Mouse (Mus musculus) limb, embryonic 15.5 days (tissue): Measurements from ENCODE around the gene Tanc1. TPM values are rescaled to one million over a fixed set of nuclear protein-coding genes. Genes with fewer than 3 reads are reported as not detected.

Source experiments
- ATAC-seq: fragments of 200-750 bp; cut with Nextera tagmentation; 2 replicates; pipeline ENCODE4 v1.8.0; 2017; ENCODE audit warnings: low read depth, moderate TSS enrichment; ENCODE audit not compliant: insufficient number of reproducible peaks, low FRiP score, low TSS enrichment
- H3K27ac ChIP-seq: fragments of 300-500 bp; sonication (generic); 2 replicates; pipeline ENCODE4 v1.5.1; 2015; ENCODE audit warnings: moderate library complexity, mild to moderate bottlenecking, inconsistent platforms
- H3K27me3 ChIP-seq: fragments of 300-500 bp; sonication (generic); 2 replicates; pipeline ENCODE4 v1.6.1; 2015; ENCODE audit warnings: inconsistent platforms
- H3K36me3 ChIP-seq: fragments of 300-500 bp; sonication (generic); 2 replicates; pipeline ENCODE4 v1.6.1; 2015; ENCODE audit warnings: inconsistent platforms
- H3K4me1 ChIP-seq: fragments of 300-500 bp; sonication (generic); 2 replicates; pipeline ENCODE4 v1.6.1; 2015; ENCODE audit warnings: inconsistent platforms
- H3K4me2 ChIP-seq: fragments of 300-500 bp; sonication (generic); 2 replicates; pipeline ENCODE4 v1.6.1; 2015; ENCODE audit warnings: mild to moderate bottlenecking, inconsistent platforms
- H3K4me3 ChIP-seq: fragments of 300-500 bp; sonication (generic); 2 replicates; pipeline ENCODE4 v1.5.1; 2015; ENCODE audit warnings: mild to moderate bottlenecking, inconsistent platforms
- H3K9ac ChIP-seq: fragments of 300-500 bp; sonication (generic); 2 replicates; pipeline ENCODE4 v1.6.1; 2015; ENCODE audit warnings: inconsistent platforms
- H3K9me3 ChIP-seq: fragments of 300-500 bp; sonication (generic); 2 replicates; pipeline ENCODE4 v1.6.1; 2016; ENCODE audit warnings: inconsistent platforms
- WGBS: fragments of 180-500 bp; shearing (Covaris S2); methylation state at CpG from one replicate; pipeline ENCODE4 v1.1.7; 2015; 5-methylcytosine and 5-hydroxymethylcytosine counted together
- polyA plus RNA-seq: library from polyadenylated mRNA; unstranded; fragments of >200 nt; fragmentation: Nextera tagmentation; extraction: Ambion mirVana; gene quantifications from 2 replicates; pipeline ENCODE4 v1.2.1, GENCODE M21; 2015

The Tanc1 gene
- polyA plus RNA-seq, 1 experiment from 2014 or later = 50.6 TPM

DNA sequence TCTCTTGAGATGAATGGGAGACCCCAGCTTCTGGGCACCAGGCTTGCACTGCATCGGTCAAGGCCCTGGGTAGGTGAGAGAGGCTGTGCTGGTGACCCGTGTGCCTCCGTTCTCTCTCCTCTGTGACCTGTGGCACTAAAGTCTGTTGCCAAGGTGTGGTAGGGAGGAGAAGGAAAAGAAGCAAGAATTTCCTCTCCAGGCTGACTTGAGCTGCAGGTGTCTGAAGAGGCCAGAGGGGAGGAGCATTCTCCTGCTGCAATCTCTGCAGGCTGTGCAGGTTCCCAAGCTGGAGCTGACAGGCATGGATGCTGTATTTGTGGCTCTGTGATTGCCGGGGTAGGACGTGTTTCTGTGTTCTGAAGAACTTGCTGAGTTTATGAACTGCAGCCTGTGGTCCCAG is 163.3 kb downstream of the Tanc1 start:
- Histone ChIP-seq H3K4me1 (peaks cover 43% of the 10 kb centered on the region), H3K4me3 (no peak overlapping the region), H3K36me3 (no peaks in the 10 kb centered on the region), H3K9ac (no peak overlapping the region), H3K9me3 (no peaks in the 10 kb centered on the region), H3K27ac (no peak overlapping the region), H3K27me3 (no peaks in the 10 kb centered on the region), H3K4me2 (no peak overlapping the region)
- no peak for ATAC-seq
- WGBS = 67% methylated on average over 5 of the region's 5 CpGs

DNA sequence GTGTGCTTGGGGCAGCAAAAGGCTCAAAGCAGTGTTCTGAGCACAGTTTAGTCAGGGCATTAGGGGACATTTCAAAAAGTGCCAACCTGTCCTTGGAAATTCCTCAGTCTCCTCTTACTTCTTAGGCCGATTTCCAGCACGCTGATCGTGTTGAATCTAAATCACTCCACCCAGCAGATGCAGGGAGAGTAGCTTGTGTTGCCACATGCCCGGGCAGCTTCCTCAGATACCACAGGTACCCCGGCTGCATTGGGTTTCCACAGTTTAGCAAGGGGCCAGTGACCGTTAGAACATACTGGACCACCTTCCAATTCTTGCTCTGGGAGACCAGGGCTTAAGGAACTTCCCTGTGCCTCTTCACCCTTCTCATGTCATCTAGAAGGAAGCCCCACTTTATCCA is 164.0 kb downstream of the Tanc1 start:
- peaks cover 37% of the 10 kb centered on the region for H3K4me1 ChIP-seq
- no peaks in the 10 kb centered on the region for H3K27me3 ChIP-seq
- 65% methylated on average over 6 of the region's 6 CpGs for WGBS
- peak overlapping the region; percentile 27; the same call in 1 of the 2 replicates for H3K27ac ChIP-seq
- H3K4me3 ChIP-seq = no peak overlapping the region
- no peak overlapping the region for H3K4me2 ChIP-seq
- H3K9me3 ChIP-seq = no peaks in the 10 kb centered on the region
- no peaks in the 10 kb centered on the region for H3K36me3 ChIP-seq
- H3K9ac ChIP-seq = no peak overlapping the region
- ATAC-seq = no peak

DNA sequence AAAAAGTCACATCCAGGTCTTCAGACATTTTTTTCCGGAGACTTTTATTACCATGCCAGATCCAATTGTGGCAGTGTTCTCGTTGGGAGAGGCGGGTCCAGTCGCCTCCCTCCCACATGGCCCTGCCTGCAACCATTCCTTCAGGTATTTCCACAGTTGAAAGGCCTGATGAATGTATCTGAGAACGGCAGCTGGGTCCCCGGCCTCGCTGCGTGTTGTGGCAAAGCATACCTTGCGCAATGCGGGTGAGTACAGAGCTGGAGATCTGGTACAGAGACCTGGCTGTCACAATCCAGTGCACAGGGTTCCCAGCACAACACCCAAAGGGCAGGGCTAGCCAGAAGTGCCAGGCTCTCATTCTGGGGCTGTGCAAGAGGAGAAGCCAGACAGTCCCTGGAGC is 167.5 kb downstream of the Tanc1 start:
- Histone ChIP-seq H3K9ac (no peak overlapping the region), H3K36me3 (peaks cover 8% of the 10 kb centered on the region; the same call in 1 of the 2 replicates), H3K9me3 (no peaks in the 10 kb centered on the region), H3K4me1 (peaks cover 43% of the 10 kb centered on the region), H3K4me2 (no peak overlapping the region), H3K4me3 (peak overlapping the region; percentile 8; the same call in 1 of the 2 replicates), H3K27me3 (no peaks in the 10 kb centered on the region), H3K27ac (peak overlapping the region; percentile 64)
- WGBS = 49% methylated on average over 10 of the region's 10 CpGs
- ATAC-seq = 0 out of 2 replicates have a peak, but pooled peaks have one; percentile 58

GRCm38 (mm10) chr2:59780240-59780639 is 168.4 kb downstream of the Tanc1 start:
- no peaks in the 10 kb centered on the region for H3K9me3 ChIP-seq
- ATAC-seq = no peak
- 76% methylated on average over 5 of the region's 5 CpGs for WGBS
- no peak overlapping the region for H3K4me2 ChIP-seq
- peaks cover 46% of the 10 kb centered on the region for H3K4me1 ChIP-seq
- no peak overlapping the region for H3K9ac ChIP-seq
- H3K4me3 ChIP-seq = no peak overlapping the region
- peaks cover 8% of the 10 kb centered on the region; the same call in 1 of the 2 replicates for H3K36me3 ChIP-seq
- no peak overlapping the region; the same call in 1 of the 2 replicates for H3K27ac ChIP-seq
- no peaks in the 10 kb centered on the region for H3K27me3 ChIP-seq

GRCm38 (mm10) chr2:59783055-59783831 is 171.4 kb downstream of the Tanc1 start:
- Histone ChIP-seq H3K4me1 (peaks cover 40% of the 10 kb centered on the region), H3K27ac (peak overlapping the region; percentile 11)
- 35% methylated on average over 12 of the region's 12 CpGs for WGBS

GRCm38 (mm10) chr2:59783832-59784627 is 172.2 kb downstream of the Tanc1 start:
- no peak for ATAC-seq
- peaks cover 23% of the 10 kb centered on the region for H3K36me3 ChIP-seq
- no peak overlapping the region for H3K4me3 ChIP-seq
- H3K9me3 ChIP-seq = no peaks in the 10 kb centered on the region
- no peak overlapping the region for H3K27ac ChIP-seq
- no peaks in the 10 kb centered on the region for H3K27me3 ChIP-seq
- H3K4me1 ChIP-seq = peaks cover 37% of the 10 kb centered on the region
- H3K9ac ChIP-seq = no peak overlapping the region
- 71% methylated on average over 12 of the region's 12 CpGs for WGBS
- H3K4me2 ChIP-seq = no peak overlapping the region

More at GRCm38 (mm10) chr2:59783055-59783831, 171.4 kb downstream of the Tanc1 start:
- Histone ChIP-seq H3K9me3 (no peaks in the 10 kb centered on the region), H3K4me2 (no peak overlapping the region), H3K4me3 (no peak overlapping the region), H3K36me3 (peaks cover 23% of the 10 kb centered on the region), H3K9ac (no peak overlapping the region), H3K27me3 (no peaks in the 10 kb centered on the region)
- ATAC-seq = no peak; the same call in 1 of the 2 replicates

- WGBS = 62% methylated on average over 6 of the region's 6 CpGs
- peaks cover 34% of the 10 kb centered on the region for H3K4me1 ChIP-seq
- no peak overlapping the region for H3K4me2 ChIP-seq
- H3K27me3 ChIP-seq = no peaks in the 10 kb centered on the region
- no peak overlapping the region for H3K4me3 ChIP-seq
- H3K9ac ChIP-seq = no peak overlapping the region
- no peak overlapping the region for H3K27ac ChIP-seq
- H3K9me3 ChIP-seq = no peaks in the 10 kb centered on the region
- ATAC-seq = no peak
- H3K36me3 ChIP-seq = peaks cover 23% of the 10 kb centered on the region
Measured at GRCm38 (mm10) chr2:59784628-59784883, 172.7 kb downstream of the Tanc1 start.

DNA sequence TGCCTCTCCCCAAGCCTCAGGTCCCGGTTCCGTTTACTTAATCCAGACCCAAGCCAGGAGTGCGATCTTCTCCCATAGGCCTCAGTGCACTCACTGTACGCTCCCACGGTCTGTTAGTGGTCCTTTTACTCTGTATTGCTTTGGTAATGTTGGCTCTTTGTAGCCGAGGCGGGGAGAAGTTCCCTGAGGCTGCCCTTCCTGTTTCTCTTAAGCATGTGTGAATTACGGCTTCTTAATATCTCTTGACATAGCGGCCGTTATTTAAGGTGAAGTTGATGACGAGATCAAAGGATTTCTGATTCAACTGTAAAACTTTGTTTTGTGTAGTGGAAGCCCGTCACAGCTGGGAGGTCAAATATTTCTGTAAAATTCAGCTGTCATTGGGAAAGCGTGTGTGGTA is 173.8 kb downstream of the Tanc1 start:
- peaks cover 33% of the 10 kb centered on the region for H3K4me1 ChIP-seq
- no peak for ATAC-seq

GRCm38 (mm10) chr2:59788704-59789500 is 177.1 kb downstream of the Tanc1 start:
- Histone ChIP-seq H3K4me3 (no peak overlapping the region), H3K9me3 (no peaks in the 10 kb centered on the region), H3K4me2 (no peak overlapping the region), H3K27me3 (no peaks in the 10 kb centered on the region), H3K9ac (no peak overlapping the region), H3K36me3 (peaks cover 43% of the 10 kb centered on the region), H3K27ac (no peak overlapping the region), H3K4me1 (peaks cover 11% of the 10 kb centered on the region; the same call in 1 of the 2 replicates)
- 80% methylated on average over 7 of the region's 7 CpGs for WGBS
- no peak for ATAC-seq

More for the DNA sequence above, 173.8 kb downstream of the Tanc1 start:
- WGBS = 44% methylated on average over 13 of the region's 13 CpGs
- Histone ChIP-seq H3K4me2 (no peak overlapping the region), H3K36me3 (peaks cover 23% of the 10 kb centered on the region), H3K9me3 (no peaks in the 10 kb centered on the region), H3K27me3 (no peaks in the 10 kb centered on the region), H3K4me3 (no peak overlapping the region), H3K27ac (no peak overlapping the region), H3K9ac (no peak overlapping the region)

GRCm38 (mm10) chr2:59791596-59791995 is 179.8 kb downstream of the Tanc1 start:
- no peaks in the 10 kb centered on the region for H3K27me3 ChIP-seq
- H3K9ac ChIP-seq = no peak overlapping the region
- H3K9me3 ChIP-seq = no peaks in the 10 kb centered on the region
- H3K36me3 ChIP-seq = peaks cover 55% of the 10 kb centered on the region
- no peak for ATAC-seq
- no peaks in the 10 kb centered on the region for H3K4me1 ChIP-seq
- no peak overlapping the region for H3K27ac ChIP-seq
- WGBS = 89% methylated on average over 8 of the region's 8 CpGs
- no peak overlapping the region for H3K4me2 ChIP-seq
- no peak overlapping the region for H3K4me3 ChIP-seq

DNA sequence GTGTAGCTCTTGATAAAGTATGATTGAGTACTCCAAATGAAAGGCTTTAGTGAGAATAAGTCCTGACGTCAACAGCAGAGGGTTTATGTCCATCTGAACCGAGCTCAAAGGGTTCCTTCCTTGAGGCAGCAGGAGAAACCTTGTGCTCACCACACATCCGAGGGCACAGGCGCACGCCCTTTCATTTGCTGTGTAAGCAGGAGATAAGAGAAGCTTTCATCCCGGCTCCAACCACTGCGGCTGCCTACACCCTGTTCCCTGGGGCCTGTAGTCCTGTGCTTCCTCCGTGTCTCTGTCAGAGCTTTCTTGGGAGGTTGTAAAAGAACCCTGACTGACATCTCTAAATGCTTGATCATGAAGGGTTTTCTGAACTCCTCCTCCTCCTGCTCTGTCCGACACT is 181.5 kb downstream of the Tanc1 start:
- H3K36me3 ChIP-seq = peaks cover 57% of the 10 kb centered on the region

More for the DNA sequence above, 181.5 kb downstream of the Tanc1 start:
- H3K27me3 ChIP-seq = no peaks in the 10 kb centered on the region
- no peaks in the 10 kb centered on the region for H3K4me1 ChIP-seq
- H3K9me3 ChIP-seq = no peaks in the 10 kb centered on the region
- 71% methylated on average over 9 of the region's 9 CpGs for WGBS
- no peak for ATAC-seq
- no peak overlapping the region for H3K9ac ChIP-seq
- H3K27ac ChIP-seq = no peak overlapping the region
- H3K4me2 ChIP-seq = no peak overlapping the region
- no peak overlapping the region for H3K4me3 ChIP-seq
